Mouse (Mus musculus) hindbrain, postnatal 0 days (tissue): ENCODE measurements around the gene Gm9195. TPM values are rescaled to one million over a fixed set of nuclear protein-coding genes. Genes with fewer than 3 reads are reported as not detected.

Experiments used
- ATAC-seq: fragments of 200-750 bp; cut with Nextera tagmentation; 2 replicates; pipeline ENCODE4 v1.8.0; 2017; ENCODE audit warnings: mild to moderate bottlenecking, moderate TSS enrichment, moderate library complexity
- DNase-seq: peaks from one replicate; pipeline ENCODE4 v3.0.0-alpha.2; 2015; ENCODE audit warnings: low spot score
- H3K27ac ChIP-seq: fragments of 300-500 bp; sonication (generic); 2 replicates; pipeline ENCODE4 v1.5.1; 2014; ENCODE audit warnings: mild to moderate bottlenecking
- H3K27me3 ChIP-seq: fragments of 300-500 bp; sonication (generic); 2 replicates; pipeline ENCODE4 v1.6.1; 2014; ENCODE audit warnings: low read length, mixed read lengths; ENCODE audit not compliant: insufficient read depth
- H3K36me3 ChIP-seq: fragments of 300-500 bp; sonication (generic); 2 replicates; pipeline ENCODE4 v1.6.1; 2014; ENCODE audit warnings: low read length, mixed read lengths; ENCODE audit not compliant: insufficient read depth
- H3K4me1 ChIP-seq: fragments of 300-500 bp; sonication (generic); 2 replicates; pipeline ENCODE4 v1.6.1; 2014; ENCODE audit warnings: antibody characterized with exemption, low read length, mixed read lengths; ENCODE audit not compliant: insufficient read depth
- H3K4me2 ChIP-seq: fragments of 300-500 bp; sonication (generic); 2 replicates; pipeline ENCODE4 v1.6.1; 2014; ENCODE audit warnings: low read depth, mild to moderate bottlenecking, low read length, moderate library complexity, mixed read lengths
- H3K4me3 ChIP-seq: fragments of 300-500 bp; sonication (generic); 2 replicates; pipeline ENCODE4 v1.5.1; 2014; ENCODE audit warnings: low read length
- H3K9ac ChIP-seq: fragments of 300-500 bp; sonication (generic); replicated peaks from 2 replicates; pipeline ENCODE4 v1.6.1; 2014; ENCODE audit warnings: mild to moderate bottlenecking, low read length, moderate library complexity, mixed read lengths
- H3K9me3 ChIP-seq: fragments of 300-500 bp; sonication (generic); 2 replicates; pipeline ENCODE4 v1.6.1; 2016; ENCODE audit warnings: low read length, mixed read lengths
- CTCF ChIP-seq: IDR thresholded peaks from 2 replicates; pipeline ENCODE4 v1.5.1; 2016; ENCODE audit warnings: antibody characterized with exemption, control low read depth, low read depth
- WGBS: fragments of 180-500 bp; shearing (Covaris S2); extraction: QIAGEN DNeasy Blood & Tissue Kit; methylation state at CpG from one replicate; pipeline ENCODE4 v1.1.7; 2014; 5-methylcytosine and 5-hydroxymethylcytosine counted together
- polyA plus RNA-seq: library from polyadenylated mRNA; unstranded; fragments of >200 nt; fragmentation: Nextera tagmentation; extraction: Ambion mirVana; gene quantifications from 2 replicates; pipeline ENCODE4 v1.2.1, GENCODE M21; 2015
- total RNA-seq: library from RNA; depleted of rRNA; stranded (reverse); fragments of >200 nt; gene quantifications from 2 replicates; pipeline ENCODE4 v1.2.3, GENCODE M21; 2014

Gm9195 gene
- total and polyA plus RNA-seq, 2 experiments from 2014 or later, result not detected

- ATAC-seq (no peak), DNase-seq (no peak)
- Histone ChIP-seq H3K4me3 (no peak overlapping the region), H3K36me3 (no peaks in the 10 kb centered on the region), H3K9ac (no peak overlapping the region), H3K9me3 (no peaks in the 10 kb centered on the region), H3K27me3 (no peaks in the 10 kb centered on the region), H3K27ac (no peak overlapping the region), H3K4me2 (no peak overlapping the region), H3K4me1 (no peaks in the 10 kb centered on the region)
- TF ChIP-seq CTCF, result no peak
- 93% methylated on average over 3 of the region's 3 CpGs for WGBS
These were observed 1.3 kb downstream of the Gm9195 start for GRCm38 (mm10) chr14:72490367-72490766.

GRCm38 (mm10) chr14:72474501-72474900 is 17.1 kb downstream of the Gm9195 start:
- no peaks in the 10 kb centered on the region for H3K4me1 ChIP-seq
- no peak overlapping the region for H3K27ac ChIP-seq
- H3K27me3 ChIP-seq, result no peaks in the 10 kb centered on the region
- H3K9me3 ChIP-seq, result no peaks in the 10 kb centered on the region
- ATAC-seq (no peak), DNase-seq (no peak)
- TF ChIP-seq CTCF, result no peak
- H3K36me3 ChIP-seq, result no peaks in the 10 kb centered on the region
- no peak overlapping the region for H3K9ac ChIP-seq
- H3K4me2 ChIP-seq, result no peak overlapping the region
- no peak overlapping the region for H3K4me3 ChIP-seq
- WGBS, result 73% methylated on average over 1 of the region's 1 CpGs

DNA sequence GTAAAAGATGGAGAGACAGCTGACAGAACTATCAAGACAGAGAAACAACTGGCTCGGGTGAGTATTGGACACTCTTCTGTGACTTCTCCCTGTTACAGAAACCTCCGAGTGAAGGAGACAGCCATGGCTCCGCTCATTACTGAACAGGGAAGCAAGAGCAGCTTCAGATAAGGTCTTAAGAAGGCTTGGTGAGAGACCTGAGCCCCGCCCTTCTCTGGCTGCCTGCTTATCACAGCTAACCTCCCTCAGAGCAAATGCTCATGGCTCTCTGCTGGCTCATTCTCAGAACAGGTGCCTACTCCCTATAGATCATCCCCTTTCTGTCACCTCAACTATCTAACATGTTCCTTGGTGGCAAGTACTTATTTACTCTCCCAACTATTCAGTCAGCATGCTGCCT is 23.2 kb downstream of the Gm9195 start:
- Histone ChIP-seq H3K9me3 (no peaks in the 10 kb centered on the region), H3K27ac (no peak overlapping the region), H3K36me3 (no peaks in the 10 kb centered on the region), H3K4me2 (no peak overlapping the region), H3K4me3 (no peak overlapping the region), H3K4me1 (no peaks in the 10 kb centered on the region), H3K27me3 (no peaks in the 10 kb centered on the region), H3K9ac (no peak overlapping the region)
- ATAC-seq (no peak), DNase-seq (no peak)
- 77% methylated on average over 4 of the region's 4 CpGs for WGBS
- no peak for TF ChIP-seq CTCF

DNA sequence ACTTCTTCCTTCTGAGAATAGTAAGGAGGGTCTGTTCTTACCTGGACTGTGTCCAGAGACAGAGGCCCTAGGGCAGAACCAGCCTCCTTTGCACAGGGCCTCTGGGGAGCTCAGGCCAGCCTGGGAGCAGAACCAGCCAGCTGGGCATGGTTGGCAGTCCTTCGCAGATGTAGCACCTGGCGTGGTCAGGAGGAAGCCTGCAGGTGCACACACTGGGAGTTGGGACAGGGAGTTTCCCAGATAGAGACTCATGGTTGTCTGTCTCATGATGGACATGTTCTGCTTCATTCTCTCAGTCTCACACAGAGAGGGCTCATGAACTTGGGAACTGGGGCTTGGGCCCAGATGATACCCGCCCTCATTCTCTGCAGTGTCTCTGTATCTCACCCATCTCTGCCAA is 25.3 kb downstream of the Gm9195 start:
- Histone ChIP-seq H3K27me3 (no peaks in the 10 kb centered on the region), H3K36me3 (no peaks in the 10 kb centered on the region), H3K27ac (no peak overlapping the region), H3K4me1 (no peaks in the 10 kb centered on the region), H3K9me3 (no peaks in the 10 kb centered on the region), H3K9ac (no peak overlapping the region), H3K4me2 (no peak overlapping the region), H3K4me3 (no peak overlapping the region)
- no peak for DNase-seq
- 96% methylated on average over 3 of the region's 3 CpGs for WGBS
- no peak for TF ChIP-seq CTCF
- no peak for ATAC-seq

DNA sequence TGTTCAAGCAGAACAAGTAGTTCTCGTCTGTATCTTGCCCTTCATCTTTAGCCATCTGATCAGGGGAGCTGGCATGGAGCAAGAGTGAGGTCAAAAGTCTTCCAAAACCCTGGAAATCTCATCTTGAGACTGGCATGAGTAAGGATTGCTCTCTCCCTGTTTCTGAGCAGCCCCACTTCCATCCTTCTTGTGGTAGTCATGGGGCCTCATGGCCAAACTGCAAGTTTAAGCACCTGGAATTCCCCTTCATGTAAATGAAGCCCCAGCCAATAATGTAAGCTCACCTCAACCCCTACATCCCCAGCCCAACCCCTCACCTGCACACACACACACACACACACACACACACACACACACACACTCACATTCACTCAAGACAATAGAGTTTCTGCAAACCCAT is 30.0 kb downstream of the Gm9195 start:
- Histone ChIP-seq H3K4me3 (no peak overlapping the region), H3K9ac (no peak overlapping the region)
- 72% methylated on average over 1 of the region's 1 CpGs for WGBS

GRCm38 (mm10) chr14:72460291-72460690 is 31.3 kb downstream of the Gm9195 start:
- no peaks in the 10 kb centered on the region for H3K4me1 ChIP-seq
- no peak for ATAC-seq
- no peaks in the 10 kb centered on the region for H3K27me3 ChIP-seq
- TF ChIP-seq CTCF, result no peak
- no peaks in the 10 kb centered on the region for H3K36me3 ChIP-seq
- WGBS, result 83% methylated on average over 2 of the region's 2 CpGs
- no peak overlapping the region for H3K4me2 ChIP-seq
- no peak overlapping the region for H3K9ac ChIP-seq
- DNase-seq, result no peak
- H3K27ac ChIP-seq, result no peak overlapping the region
- H3K9me3 ChIP-seq, result no peaks in the 10 kb centered on the region
- no peak overlapping the region for H3K4me3 ChIP-seq

More for the DNA sequence above, 30.0 kb downstream of the Gm9195 start:
- Histone ChIP-seq H3K4me1 (no peaks in the 10 kb centered on the region), H3K9me3 (no peaks in the 10 kb centered on the region), H3K36me3 (no peaks in the 10 kb centered on the region), H3K4me2 (no peak overlapping the region), H3K27ac (no peak overlapping the region), H3K27me3 (no peaks in the 10 kb centered on the region)
- no peak for TF ChIP-seq CTCF
- DNase-seq (no peak), ATAC-seq (no peak)

GRCm38 (mm10) chr14:72458930-72459329 is 32.7 kb downstream of the Gm9195 start:
- Histone ChIP-seq H3K27ac (no peak overlapping the region), H3K4me1 (no peaks in the 10 kb centered on the region), H3K9me3 (no peaks in the 10 kb centered on the region), H3K9ac (no peak overlapping the region), H3K27me3 (no peaks in the 10 kb centered on the region), H3K4me2 (no peak overlapping the region), H3K4me3 (no peak overlapping the region), H3K36me3 (no peaks in the 10 kb centered on the region)
- no peak for ATAC-seq
- no peak for DNase-seq
- no peak for TF ChIP-seq CTCF
- 83% methylated on average over 1 of the region's 1 CpGs for WGBS
